Mouse (Mus musculus) heart, postnatal 10 days (tissue): ENCODE measurements at regions not wholly inside any gene's neighbourhood (a gene's known extent, or its start where the extent isn't known, plus 50 kb on each side); places are given as distances from the start of the nearest gene placed in this dataset.
A peak's percentile ranks its signal among the peaks of the same experiment; 100 is the strongest.

Experiments
- DNase-seq, 2 experiments: peaks; one replicate each; pipeline ENCODE4 v3.0.0; 2021
- intact Hi-C: fragments of 180-260 bp; cut with DNase I; formaldehyde crosslinking; loops from one replicate; pipeline ENCODE4 v1.15.1; 2025

GRCm38 (mm10) chr1:151263372-151263771 is 53.4 kb downstream of the Gm47996 start:
- DNase-seq, result no peak
- intact Hi-C loops, result no loop called here

GRCm38 (mm10) chr1:151263830-151264229 is 53.9 kb downstream of the Gm47996 start:
- intact Hi-C loops, result no loop called here
- no peak for DNase-seq

DNA sequence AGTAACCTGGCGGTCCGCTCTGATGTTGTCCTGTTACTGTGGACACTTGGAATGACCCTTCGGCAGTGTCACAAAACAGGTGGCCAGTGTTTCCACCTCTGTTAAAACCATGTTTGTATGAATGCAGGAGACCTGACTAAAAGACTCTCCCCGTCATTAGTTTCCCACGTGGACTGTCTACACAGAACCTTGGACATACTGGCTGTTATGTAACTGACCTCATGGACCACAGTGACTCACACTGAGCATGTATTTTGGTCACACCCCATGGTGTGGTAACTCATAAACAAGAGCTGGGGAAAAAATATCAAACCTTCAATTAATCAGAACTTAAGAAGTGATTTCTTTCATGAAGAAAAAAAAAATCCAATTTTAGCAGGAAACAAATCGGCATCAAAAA is 54.9 kb downstream of the Gm47996 start:
- intact Hi-C loops, result no loop called here
- no peak for DNase-seq

GRCm38 (mm10) chr1:151265590-151265989 is 55.7 kb downstream of the Gm47996 start:
- DNase-seq, result no peak
- intact Hi-C loops, result no loop called here

GRCm38 (mm10) chr1:151266703-151267102 is 56.8 kb downstream of the Gm47996 start:
- intact Hi-C loops, result no loop called here
- no peak for DNase-seq

DNA sequence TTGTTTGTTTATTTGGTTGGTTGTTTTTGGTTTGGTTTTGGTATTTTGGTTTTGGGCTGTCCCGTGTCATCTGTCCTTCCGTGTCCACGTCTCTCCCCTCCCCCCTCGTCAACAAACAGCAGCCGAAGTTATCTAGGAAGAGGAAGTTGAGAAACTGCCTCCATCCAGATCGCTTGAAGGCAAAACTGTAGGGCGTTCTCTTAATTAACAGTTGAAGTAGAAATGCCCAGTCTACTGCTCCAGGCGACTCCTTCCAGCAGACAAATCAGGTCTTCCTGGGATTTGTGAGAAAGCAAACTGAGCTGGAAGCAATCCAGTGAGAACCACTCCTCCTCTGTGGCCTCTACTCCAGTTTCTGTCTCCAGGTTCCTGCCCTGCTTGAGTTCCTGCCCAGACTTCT is 60.8 kb downstream of the Gm47996 start:
- intact Hi-C loops, result no loop called here
- DNase-seq, result peak in 1 of 2 experiments; percentile 22

GRCm38 (mm10) chr1:151274306-151274705 is 64.4 kb downstream of the Gm47996 start:
- DNase-seq, result no peak
- intact Hi-C loops, result no loop called here

GRCm38 (mm10) chr1:151275581-151275980 is 65.7 kb downstream of the Gm47996 start:
- intact Hi-C loops, result no loop called here

DNA sequence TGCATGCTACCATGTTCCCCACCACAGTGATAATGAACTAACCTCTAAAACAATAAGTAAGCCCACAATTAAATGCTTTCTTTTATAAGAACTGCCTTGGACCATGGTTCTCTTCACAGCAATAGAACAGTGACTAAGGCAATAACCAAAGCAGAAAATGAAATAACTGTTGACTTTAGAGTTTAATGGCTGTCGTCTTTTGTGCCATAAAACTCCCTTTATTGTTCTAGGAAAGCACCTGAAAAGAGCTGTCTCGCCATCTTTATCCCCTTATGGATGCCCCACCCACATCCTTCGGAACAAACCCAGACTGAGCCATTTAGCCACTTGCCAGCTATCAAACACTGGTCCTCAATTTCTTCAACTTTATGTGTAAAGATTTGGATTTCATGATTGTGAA is 64.3 kb upstream of the Ivns1abp start:
- DNase-seq, result no peak
- intact Hi-C loops, result no loop called here

More at GRCm38 (mm10) chr1:151275581-151275980, 65.7 kb downstream of the Gm47996 start:
- DNase-seq, result no peak

GRCm38 (mm10) chr1:151285045-151285444 is 59.2 kb upstream of the Ivns1abp start:
- intact Hi-C loops, result loop anchor here (5.0 kb wide), 1 partner anchor 57 kb away; the partner anchor contains the start of gene Ivns1abp
- no peak for DNase-seq

- intact Hi-C loops, result loop anchor here (5.0 kb wide), 1 partner anchor 55 kb away; the partner anchor contains the start of gene Ivns1abp
- DNase-seq, result peak; percentile 55 to 58
Observed at GRCm38 (mm10) chr1:151287451-151287850, 56.8 kb upstream of the Ivns1abp start.

- no peak for DNase-seq
- intact Hi-C loops, result loop anchor here (5.0 kb wide), 1 partner anchor 53 kb away; the partner anchor contains the start of gene Ivns1abp
Observed at GRCm38 (mm10) chr1:151289061-151289460, 55.2 kb upstream of the Ivns1abp start.

GRCm38 (mm10) chr1:151289493-151290258 is 54.6 kb upstream of the Ivns1abp start:
- DNase-seq, result no peak
- intact Hi-C loops, result loop anchor here (5.0 kb wide), 1 partner anchor 53 kb away; the partner anchor contains the start of gene Ivns1abp

- DNase-seq, result no peak
- intact Hi-C loops, result no loop called here
Observed at GRCm38 (mm10) chr1:151293311-151294050, 50.8 kb upstream of the Ivns1abp start.
